ENCODE assay signal across 8 mouse cellular contexts in genomic region chr5:88675443-88676387, GRCm38 (mm10). TPM values are rescaled to one million over a fixed set of nuclear protein-coding genes. Genes with fewer than 3 reads are reported as not detected.
DNase-seq lines count a peak whose midpoint lies in the region; ATAC-seq lines count a peak whose summit lies in the region.

Grsf1 (minus strand) TSS chr5:88676171.

- peaks cover 24% of the 10 kb centered on the region for H3K4me1 ChIP-seq in hindbrain, embryonic 15.5 days (replicated peaks)

- H3K4me2 ChIP-seq in hindbrain, embryonic 15.5 days: peak within 1 kb of the TSS; percentile 81

- no peaks in the 10 kb centered on the region for H3K9me3 ChIP-seq in hindbrain, embryonic 15.5 days

- peaks cover 33% of the 10 kb centered on the region for H3K79me2 ChIP-seq in macrophage (ENCODE audit: inconsistent target)

- H3K27me3 ChIP-seq in hindbrain, embryonic 15.5 days: no peaks in the 10 kb centered on the region

- ATAC-seq in hindbrain, embryonic 15.5 days (ENCODE audit: low FRiP score, low read depth): peak; percentile 92

- peak within 1 kb of the TSS; percentile 98 for H3K27ac ChIP-seq in hindbrain, embryonic 15.5 days (replicated peaks)
- no peak within 1 kb of the TSS for H3K27ac ChIP-seq in macrophage

- H3K36me3 ChIP-seq in hindbrain, embryonic 15.5 days: peaks cover 14% of the 10 kb centered on the region
- H3K36me3 ChIP-seq in macrophage (ENCODE audit: inconsistent target): peaks cover 18% of the 10 kb centered on the region; the same call in 1 of the 2 replicates

- under 1% methylated on average over 84 of the region's 127 CpGs for WGBS in hindbrain, embryonic 15.5 days
- 2% methylated on average over 57 of the region's 127 CpGs for WGBS in macrophage (ENCODE audit: missing documents)

- peak within 1 kb of the TSS; percentile 83 for H3K4me3 ChIP-seq in hindbrain, embryonic 15.5 days
- peak within 1 kb of the TSS; percentile 47 for H3K4me3 ChIP-seq in macrophage (ENCODE audit: inconsistent target)

- H3K9ac ChIP-seq in hindbrain, embryonic 15.5 days: peak within 1 kb of the TSS; percentile 99

- peak; percentile 89 for DNase-seq in R1 (ENCODE audit: low read depth, low spot score)
- DNase-seq in cerebellum, postnatal 25 days: peak; percentile 95 to 98
- DNase-seq in frontal cortex, postnatal 36 days (ENCODE audit: low spot score in 2 of 2): peak; percentile 85 to 87
- peak; percentile 83 to 92 for DNase-seq in left cerebral cortex, adult 18-20 months (ENCODE audit: low spot score in 2 of 2)
- peak; percentile 93 for DNase-seq in right cerebral cortex, adult 18-20 months
- peak; percentile 56 for DNase-seq in urinary bladder, postnatal 10 days (ENCODE audit: low spot score)

RNA-seq across cellular contexts. Expression of gene Grsf1, which starts in this region (rescaled TPM):
- polyA plus RNA-seq in hindbrain, embryonic 15.5 days (2015; fragmentation: Nextera tagmentation; extraction: Ambion mirVana): 60.4 and 61.7 TPM in 2 replicates
- 100 to 1,000 TPM; 103 to 109 TPM for total RNA-seq in left cerebral cortex, adult 18-20 months (2021)
- 10 to 100 TPM in 24 of 26 experiments, 1 to 10 TPM in 2; 4.9 to 38.6 (median 23.7) TPM for total RNA-seq in macrophage (2018; cell fraction: chromatin; rRNA removed)
- 10 to 100 TPM; 36.7 to 63.9 (median 51.1) TPM for total RNA-seq in macrophage (2018; cell fraction: cytosol; rRNA removed)
- 10 to 100 TPM; 16.1 to 42.0 (median 22.8) TPM for total RNA-seq in macrophage (2018; cell fraction: nucleus; rRNA removed)
- polyA plus RNA-seq in macrophage (2018): 46.1 to 114 TPM (median 64.2 TPM) in 3 replicates
